Mouse (Mus musculus) kidney, adult 11 months (tissue): Measurements from ENCODE around the gene Dpf3.

Experiments used
- DNase-seq: peaks from one replicate; pipeline ENCODE4 v3.0.0; 2022

Gene Dpf3

GRCm38 (mm10) chr12:83487476-83487991 lies at the start of gene Dpf3:
TSS of gene Dpf3 (minus strand) at chr12:83487716.
- DNase-seq = peak; percentile 99

- no peak for DNase-seq
These were observed 48.5 kb upstream of the Dpf3 start for GRCm38 (mm10) chr12:83536039-83536438.

DNA sequence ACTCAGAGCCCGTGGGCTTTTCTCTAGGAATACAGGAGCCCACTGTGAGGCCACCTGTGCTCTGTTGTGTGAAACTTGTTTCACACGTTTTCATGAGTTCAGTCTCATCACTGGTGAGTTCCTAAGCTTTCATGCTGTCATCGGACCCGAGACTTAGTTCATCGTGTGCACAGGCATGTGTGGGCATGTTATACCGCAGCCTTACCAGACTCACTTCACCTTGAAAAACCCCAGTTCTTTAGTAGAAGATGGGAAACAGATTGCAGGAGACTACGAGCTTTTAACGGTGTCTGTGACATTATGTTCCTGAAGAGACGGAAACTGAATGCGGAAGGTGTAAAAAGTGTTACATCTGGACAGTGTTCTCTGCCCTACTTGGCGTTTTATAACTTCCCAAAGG lies 47.9 kb upstream of the Dpf3 start:
- no peak for DNase-seq

- no peak for DNase-seq
These were observed 46.7 kb upstream of the Dpf3 start for GRCm38 (mm10) chr12:83534190-83534589.

DNA sequence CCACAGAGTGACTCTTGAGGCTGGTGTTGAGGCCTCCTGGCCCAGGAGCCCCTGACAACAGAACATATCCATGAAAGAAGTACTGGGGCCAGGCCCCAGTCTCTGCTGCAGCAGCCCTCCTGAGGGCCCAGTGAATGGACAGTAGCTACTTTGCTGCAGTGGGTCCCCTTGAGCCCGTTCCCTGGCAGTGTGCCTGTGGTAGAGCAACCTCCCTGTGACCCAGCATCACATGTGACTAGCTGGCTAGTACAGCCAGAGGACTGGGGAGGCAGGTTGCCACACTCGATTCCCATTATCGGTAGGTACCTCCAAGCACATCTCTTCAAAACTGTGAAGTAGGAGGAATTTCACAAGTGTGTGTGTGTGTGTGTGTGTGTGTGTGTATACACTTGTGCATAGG lies 45.5 kb upstream of the Dpf3 start:
- DNase-seq = no peak

DNA sequence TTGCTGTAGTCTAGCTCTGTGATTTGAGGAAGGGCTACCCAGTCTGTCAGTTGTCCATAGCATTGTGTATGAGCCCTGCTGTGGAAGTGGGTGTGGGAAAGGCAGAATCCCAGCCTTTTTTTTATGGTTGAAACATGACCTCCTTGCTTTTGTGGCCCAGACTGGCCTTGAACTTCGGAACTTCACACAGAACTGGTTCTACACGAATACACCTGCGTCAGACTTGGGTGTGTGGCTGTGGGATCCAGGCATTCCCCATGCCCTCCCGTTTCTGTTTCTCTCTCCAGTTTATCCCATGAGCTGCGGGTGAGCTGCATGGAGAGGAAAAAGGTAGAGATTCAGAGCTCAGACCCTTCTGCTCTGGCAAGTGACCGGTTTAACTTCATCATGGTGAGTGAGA lies 44.5 kb upstream of the Dpf3 start:
- no peak for DNase-seq

- no peak for DNase-seq
These were observed 41.1 kb upstream of the Dpf3 start for GRCm38 (mm10) chr12:83528665-83529064.

DNA sequence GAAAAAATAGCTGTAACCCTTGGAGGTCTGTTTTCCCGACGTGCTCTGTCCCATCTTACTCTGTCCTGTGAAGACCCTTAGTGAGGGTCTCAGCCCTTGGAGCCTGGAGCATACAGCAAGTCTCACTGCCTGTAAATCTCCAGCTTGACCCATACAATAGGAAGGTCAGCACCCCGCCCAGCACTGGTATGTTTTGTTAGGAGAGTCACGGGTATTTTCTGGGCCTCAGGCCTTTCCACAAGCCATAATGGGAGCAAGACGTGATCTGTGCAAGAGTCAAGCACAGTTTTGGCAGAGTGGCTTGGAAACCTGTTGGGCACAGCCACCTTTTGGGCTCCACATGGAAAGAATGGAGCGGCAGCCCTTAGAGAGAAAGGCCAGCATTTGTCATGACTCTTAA lies 40.3 kb upstream of the Dpf3 start:
- no peak for DNase-seq

GRCm38 (mm10) chr12:83525822-83526544 lies 38.5 kb upstream of the Dpf3 start:
- DNase-seq = no peak

GRCm38 (mm10) chr12:83524329-83524728 lies 36.8 kb upstream of the Dpf3 start:
- no peak for DNase-seq

- DNase-seq = no peak
These were observed 36.4 kb upstream of the Dpf3 start for GRCm38 (mm10) chr12:83523892-83524291.

- no peak for DNase-seq
These were observed 35.5 kb upstream of the Dpf3 start for GRCm38 (mm10) chr12:83523056-83523455.

DNA sequence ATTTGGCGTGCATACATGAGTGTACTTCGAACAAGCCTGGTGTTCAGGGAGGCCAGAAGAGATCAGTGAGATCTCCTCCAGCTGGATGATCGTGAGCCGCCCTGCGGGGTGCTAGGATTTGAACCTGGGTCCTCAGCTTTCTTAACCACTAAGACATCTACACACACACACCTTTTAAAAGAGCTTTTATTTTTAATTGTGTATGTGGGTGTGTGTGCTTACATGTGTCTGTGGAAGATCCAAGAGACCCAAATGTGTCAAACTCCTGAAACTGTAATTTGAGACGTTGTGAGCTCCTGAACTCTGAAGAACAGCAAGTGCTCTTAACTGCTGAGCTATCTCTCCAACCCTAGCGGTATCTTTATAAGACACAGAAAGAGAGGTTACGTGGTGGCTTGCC lies 33.6 kb upstream of the Dpf3 start:
- DNase-seq = no peak

- peak; percentile 98 for DNase-seq
These were observed 32.9 kb upstream of the Dpf3 start, which contains the start of gene Dcaf4 for GRCm38 (mm10) chr12:83520311-83520890. TSS of gene Dcaf4 (plus strand) at chr12:83520466.

- DNase-seq = no peak
These were observed 30.1 kb upstream of the Dpf3 start for GRCm38 (mm10) chr12:83517580-83517979.

GRCm38 (mm10) chr12:83514216-83514615 lies 26.7 kb upstream of the Dpf3 start:
- no peak for DNase-seq

- no peak for DNase-seq
These were observed 25.7 kb upstream of the Dpf3 start for GRCm38 (mm10) chr12:83513185-83513584.

GRCm38 (mm10) chr12:83512783-83513182 lies 25.3 kb upstream of the Dpf3 start:
- DNase-seq = no peak

DNA sequence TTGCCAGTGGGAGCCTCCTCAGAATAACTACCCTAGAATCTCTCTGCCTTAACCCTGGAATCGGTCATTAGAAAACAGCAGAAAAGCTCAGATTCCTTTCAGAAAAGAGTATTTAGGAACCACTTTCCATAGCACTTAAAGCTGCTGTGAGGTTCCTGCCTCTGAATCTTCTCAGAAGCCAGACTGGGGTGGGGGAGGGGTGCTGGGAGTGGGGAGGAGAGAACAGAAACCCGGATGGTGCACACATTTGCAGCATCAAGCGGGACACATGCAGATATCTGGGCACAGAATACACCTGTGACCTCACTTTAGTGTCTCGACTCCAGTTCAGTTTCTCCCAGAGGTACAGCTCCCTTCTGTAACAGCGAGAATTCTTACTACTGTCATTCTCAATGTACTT lies 23.1 kb upstream of the Dpf3 start:
- DNase-seq = no peak

DNA sequence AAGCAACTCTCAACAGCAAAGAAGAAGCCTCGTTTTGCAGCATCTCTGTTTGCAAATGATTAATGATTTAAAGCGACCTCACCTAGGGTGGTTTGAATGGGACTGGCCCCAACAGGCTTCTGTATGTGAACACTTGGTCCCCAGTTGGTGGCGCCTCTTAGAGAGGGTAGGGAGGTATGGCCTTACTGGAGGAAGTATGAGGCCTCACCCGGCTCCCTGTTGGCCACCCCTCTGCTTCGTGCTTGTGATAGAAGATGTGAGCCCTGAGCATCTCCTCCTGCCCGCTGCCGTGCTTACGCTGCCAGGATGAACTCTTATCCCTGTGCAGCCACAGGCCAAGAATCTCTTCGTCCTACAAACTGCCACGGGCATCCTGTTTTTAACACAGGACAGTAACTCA lies 19.0 kb upstream of the Dpf3 start:
- no peak for DNase-seq

DNA sequence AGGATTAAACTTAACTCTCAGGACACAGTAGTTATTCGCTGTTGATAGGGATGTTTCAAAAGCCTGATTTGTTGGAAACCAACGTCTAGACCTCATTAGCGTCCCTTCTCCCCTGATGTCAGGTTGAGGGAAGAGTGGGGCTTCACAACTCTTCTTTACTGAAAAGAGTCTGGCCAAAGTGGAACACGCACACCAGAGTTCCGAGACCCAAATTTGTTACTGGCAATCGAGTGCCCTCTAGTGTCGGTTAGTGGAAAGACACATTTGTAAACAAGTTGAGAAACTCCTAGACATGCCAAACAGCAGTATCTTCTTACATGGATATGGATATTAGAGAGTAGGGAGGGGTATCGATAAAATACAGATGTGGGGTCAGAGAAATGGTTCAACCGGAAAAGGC lies 14.7 kb upstream of the Dpf3 start:
- DNase-seq = no peak

DNA sequence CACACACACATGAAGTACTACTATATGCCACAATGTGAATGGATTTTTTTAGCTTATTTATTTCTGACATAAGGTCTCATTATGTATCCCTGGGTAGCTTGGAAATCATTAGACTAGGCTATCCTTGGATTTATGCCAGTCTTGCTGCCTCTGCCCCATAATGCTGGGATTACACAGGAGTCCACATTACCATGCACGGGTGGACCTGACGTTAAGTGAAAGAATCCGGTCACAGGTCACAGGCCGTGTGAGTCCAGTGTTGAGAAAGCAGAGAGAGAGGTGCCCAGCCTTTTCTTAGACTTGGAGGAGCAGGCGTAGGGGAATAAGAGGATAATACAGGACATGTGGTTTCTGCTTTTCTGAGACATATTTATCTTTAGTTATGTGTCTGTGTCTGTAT lies 11.7 kb upstream of the Dpf3 start:
- peak; percentile 49 for DNase-seq

GRCm38 (mm10) chr12:83497959-83498358 lies 10.4 kb upstream of the Dpf3 start:
- DNase-seq = no peak

DNA sequence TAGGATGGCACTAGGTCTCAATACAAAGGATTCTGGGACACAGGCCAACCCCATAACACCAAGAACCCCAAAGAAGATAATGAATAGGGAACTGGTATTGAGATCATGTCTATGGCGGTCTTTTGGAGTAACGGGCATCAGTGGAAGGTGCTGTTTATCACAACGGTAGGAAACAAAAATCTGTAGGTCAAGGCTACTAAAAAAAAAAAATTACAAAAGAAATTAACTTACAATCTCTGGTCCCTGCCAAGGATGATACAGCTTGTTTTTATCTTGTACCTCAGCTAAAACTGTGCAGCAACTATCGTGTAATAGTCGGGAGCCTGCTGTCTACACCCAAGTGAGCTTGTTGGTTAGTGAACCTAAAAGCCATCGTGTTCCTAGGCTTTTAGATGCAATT lies 9.2 kb upstream of the Dpf3 start:
- no peak for DNase-seq

DNA sequence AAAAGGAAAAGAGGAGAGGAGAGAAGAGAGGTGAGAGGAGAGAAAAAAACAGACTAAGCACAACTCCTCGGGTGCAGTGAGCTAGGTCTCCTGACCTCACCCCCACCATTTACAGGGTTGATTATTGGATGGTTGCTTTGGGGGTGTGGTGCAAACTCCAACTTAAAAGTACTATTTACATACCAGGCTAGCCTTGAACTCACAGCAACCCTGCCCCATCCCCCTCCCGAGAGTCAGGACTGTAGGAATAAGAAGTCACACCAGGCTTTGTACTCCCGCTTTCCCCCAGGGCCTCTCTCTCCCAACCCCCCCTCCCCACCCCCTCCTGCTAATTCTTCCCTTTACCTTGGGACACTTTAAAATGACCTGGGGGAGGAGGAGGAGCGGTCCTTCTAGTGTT lies 8.8 kb upstream of the Dpf3 start:
- DNase-seq = no peak
